Mouse (Mus musculus): ENCODE measurements around the gene Olfr550. TPM values are rescaled to one million over a fixed set of nuclear protein-coding genes. Genes with fewer than 3 reads are reported as not detected.

Olfr550 gene
- not detected in 2 replicates for polyA plus RNA-seq (2012; rRNA removed)

GRCm38 (mm10) chr7:102571142-102571541 is at the start of gene Olfr550:
TSS of gene Olfr550 (plus strand) at chr7:102571442.

GRCm38 (mm10) chr7:102534449-102534848 is 36.8 kb upstream of the Olfr550 start, which contains the start of gene Olfr547:
TSS of gene Olfr547 (plus strand) at chr7:102534749.

GRCm38 (mm10) chr7:102540596-102540995 is 30.6 kb upstream of the Olfr550 start, which contains the start of gene Olfr548-ps1:
TSS of gene Olfr548-ps1 (plus strand) at chr7:102540896.

GRCm38 (mm10) chr7:102549570-102549969 is 21.7 kb upstream of the Olfr550 start, which contains the start of gene Olfr549:
TSS of gene Olfr549 (plus strand) at chr7:102549870.

GRCm38 (mm10) chr7:102564999-102565997 is 5.9 kb upstream of the Olfr550 start, which contains the start of gene Trim21:
TSS of gene Trim21 (minus strand) at chr7:102565486.

GRCm38 (mm10) chr7:102591786-102592185 is 20.5 kb downstream of the Olfr550 start, which contains the start of gene Olfr551:
TSS of gene Olfr551 (minus strand) at chr7:102591886.

GRCm38 (mm10) chr7:102597378-102598031 is 26.3 kb downstream of the Olfr550 start, which contains the start of gene Olfr552:
TSS of gene Olfr552 (plus strand) at chr7:102597770.

GRCm38 (mm10) chr7:102618118-102618517 is 46.9 kb downstream of the Olfr550 start, which contains the start of gene Olfr553:
TSS of gene Olfr553 (minus strand) at chr7:102618218.

Other genes with a start within 250 kb of the Olfr550 start
- 56.1 and 67.0 TPM in 2 replicates for gene Rrm1, start 129.7 kb upstream of the Olfr550 start, polyA plus RNA-seq (2012; rRNA removed)
- gene Olfr543, start 89.8 kb upstream of the Olfr550 start, polyA plus RNA-seq (2012; rRNA removed) = not detected in 2 replicates
- not detected in 2 replicates for gene Olfr544, start 83.1 kb upstream of the Olfr550 start, polyA plus RNA-seq (2012; rRNA removed)
- gene Olfr545, start 71.9 kb upstream of the Olfr550 start, polyA plus RNA-seq (2012; rRNA removed) = not detected in 2 replicates
- not detected in 2 replicates for gene Olfr547, start 36.7 kb upstream of the Olfr550 start, polyA plus RNA-seq (2012; rRNA removed)
- gene Olfr548-ps1, start 30.5 kb upstream of the Olfr550 start, polyA plus RNA-seq (2012; rRNA removed) = not detected in 2 replicates
- gene Olfr549, start 21.6 kb upstream of the Olfr550 start, polyA plus RNA-seq (2012; rRNA removed) = not detected in 2 replicates
- 2.2 and 3.0 TPM in 2 replicates for gene Trim21, start 6.0 kb upstream of the Olfr550 start, polyA plus RNA-seq (2012; rRNA removed)
- not detected in 2 replicates for gene Olfr551, start 20.4 kb downstream of the Olfr550 start, polyA plus RNA-seq (2012; rRNA removed)
- gene Olfr552, start 26.3 kb downstream of the Olfr550 start, polyA plus RNA-seq (2012; rRNA removed) = 0.01 TPM in 1 of 2 replicates, not detected in the other
- gene Olfr553, start 46.8 kb downstream of the Olfr550 start, polyA plus RNA-seq (2012; rRNA removed) = not detected in 2 replicates
- gene Olfr554, start 67.0 kb downstream of the Olfr550 start, polyA plus RNA-seq (2012; rRNA removed) = not detected in 2 replicates
- gene Olfr555, start 87.4 kb downstream of the Olfr550 start, polyA plus RNA-seq (2012; rRNA removed) = not detected in 2 replicates
- gene Olfr556, start 93.5 kb downstream of the Olfr550 start, polyA plus RNA-seq (2012; rRNA removed) = not detected in 2 replicates
- gene Trim68, start 115.9 kb downstream of the Olfr550 start, polyA plus RNA-seq (2012; rRNA removed) = 14.8 and 22.7 TPM in 2 replicates
- not detected in 2 replicates for gene Olfr557, start 124.5 kb downstream of the Olfr550 start, polyA plus RNA-seq (2012; rRNA removed)
- gene Olfr558, start 130.8 kb downstream of the Olfr550 start, polyA plus RNA-seq (2012; rRNA removed) = 0.07 and 0.29 TPM in 2 replicates
- gene Olfr33, start 147.6 kb downstream of the Olfr550 start, polyA plus RNA-seq (2012; rRNA removed) = not detected in 2 replicates
- not detected in 2 replicates for gene Olfr559, start 156.0 kb downstream of the Olfr550 start, polyA plus RNA-seq (2012; rRNA removed)
- gene Olfr560, start 187.9 kb downstream of the Olfr550 start, polyA plus RNA-seq (2012; rRNA removed) = not detected in 2 replicates
- gene Olfr78, start 188.0 kb downstream of the Olfr550 start, polyA plus RNA-seq (2012; rRNA removed) = 0.09 and 0.43 TPM in 2 replicates
- not detected in 2 replicates for gene Olfr561, start 199.8 kb downstream of the Olfr550 start, polyA plus RNA-seq (2012; rRNA removed)
- not detected in 2 replicates for gene Olfr564, start 232.0 kb downstream of the Olfr550 start, polyA plus RNA-seq (2012; rRNA removed)

Data from central nervous system, embryonic 14 days (tissue).